In the genomic region with DNA sequence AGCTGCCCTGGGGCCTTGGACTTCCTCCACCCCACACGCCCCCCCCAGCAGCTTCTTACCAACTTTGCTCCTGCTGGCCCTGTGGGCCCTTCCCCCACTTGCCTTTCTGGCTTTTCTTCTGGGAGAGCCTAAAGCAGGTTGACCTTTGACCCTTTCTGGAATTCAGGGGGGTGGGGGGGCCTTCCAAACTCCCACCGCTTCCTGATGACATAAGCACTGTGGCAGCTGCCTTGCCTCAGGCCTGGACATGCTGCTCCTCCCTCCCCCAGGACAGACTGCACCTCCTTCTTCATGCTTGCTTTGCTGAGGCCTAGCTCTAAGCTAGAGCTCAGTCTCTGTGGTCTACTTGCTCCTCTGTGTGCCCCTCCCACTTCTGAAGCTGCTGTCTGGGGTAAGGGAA, we compare ENCODE assay signal across 9 mouse cellular contexts. TPM values are rescaled to one million over a fixed set of nuclear protein-coding genes. Genes with fewer than 3 reads are reported as not detected.
DNase-seq lines count a peak whose midpoint lies in the region; ATAC-seq and TF ChIP-seq lines count a peak whose summit lies in the region.
"Had no signal": no experiment of that assay in that cellular context is flagged by ENCODE, and none has a peak within 500 bp of the region (broad histone marks: within the 10 kb centered on the region; RNA-seq: fewer than 3 reads in every experiment).

No protein-coding gene starts in this region.

- ATAC-seq in embryonic facial prominence, embryonic 12.5 days (ENCODE audit: insufficient number of reproducible peaks, insufficient read depth, low FRiP score, low TSS enrichment), result no peak

- peak overlapping the region; percentile 25; the same call in 1 of the 2 replicates for H3K9ac ChIP-seq in embryonic facial prominence, embryonic 12.5 days

- peaks cover 6% of the 10 kb centered on the region for H3K9me3 ChIP-seq in embryonic facial prominence, embryonic 12.5 days

- TF ChIP-seq CTCF in kidney, adult 2 months (conservative IDR thresholded peaks at IDR 0.05; ENCODE audit: insufficient read depth, insufficient read length, low read depth, low read length), result no peak

- peak overlapping the region; percentile 100 for H3K27ac ChIP-seq in embryonic facial prominence, embryonic 12.5 days
- peak overlapping the region; percentile 87 for H3K27ac ChIP-seq in kidney, adult 2 months (ENCODE audit: insufficient read depth, low read depth, low read length)

- WGBS in embryonic facial prominence, embryonic 12.5 days, result 10% methylated on average over 2 of the region's 2 CpGs
- 26% methylated on average over 2 of the region's 2 CpGs for WGBS in kidney, adult 2 months

- H3K36me3 ChIP-seq in embryonic facial prominence, embryonic 12.5 days, result peaks cover 65% of the 10 kb centered on the region
- no peaks in the 10 kb centered on the region for H3K36me3 ChIP-seq in kidney, adult 2 months (ENCODE audit: control insufficient read depth, insufficient read depth, low read length)

- peaks cover 56% of the 10 kb centered on the region for H3K4me1 ChIP-seq in embryonic facial prominence, embryonic 12.5 days
- H3K4me1 ChIP-seq in kidney, adult 2 months (ENCODE audit: control insufficient read depth, insufficient read depth, low read length), result peaks cover 41% of the 10 kb centered on the region

- TF ChIP-seq POLR2A in kidney, adult 2 months (IDR thresholded peaks at IDR 0.05; ENCODE audit: low read depth, low read length), result no peak

- DNase-seq in lung, adult 18-20 months, result peak; percentile 23 to 57
- no peak for DNase-seq in lung, postnatal 25 days (ENCODE audit: low spot score)
- peak; percentile 79 for DNase-seq in kidney, adult 2 months
- peak; percentile 47 for DNase-seq in lung, postnatal 36 days
- DNase-seq in frontal cortex, postnatal 25 days (ENCODE audit: low spot score in 2 of 2), result no peak
- DNase-seq in gastrocnemius, postnatal 10 days, result no peak
- no peak for DNase-seq in T-cell, adult 2 months (ENCODE audit: low spot score)

- no peak overlapping the region for H3K4me3 ChIP-seq in embryonic facial prominence, embryonic 12.5 days
- no peak overlapping the region for H3K4me3 ChIP-seq in kidney, adult 2 months (ENCODE audit: insufficient read depth, low read depth, low read length)
- H3K4me3 ChIP-seq: megakaryocyte, embryonic 14.5 days had no signal

- peak overlapping the region; percentile 3; the same call in 1 of the 2 replicates for H3K4me2 ChIP-seq in embryonic facial prominence, embryonic 12.5 days (replicated peaks)

- H3K27me3 ChIP-seq in embryonic facial prominence, embryonic 12.5 days, result no peaks in the 10 kb centered on the region
- H3K27me3 ChIP-seq in kidney, adult 2 months (replicated peaks; ENCODE audit: control insufficient read depth, insufficient read depth, low read length), result no peaks in the 10 kb centered on the region
- H3K27me3 ChIP-seq: megakaryocyte, embryonic 14.5 days had no signal

RNA-seq across cellular contexts. Expression of gene Ier5l, which starts 28.7 kb away (rescaled TPM):
- 4.2 and 4.5 TPM in 2 replicates for polyA plus RNA-seq in embryonic facial prominence, embryonic 12.5 days (2016; fragmentation: Nextera tagmentation; extraction: Ambion mirVana)
- polyA plus RNA-seq in kidney, adult 2 months (2012; rRNA removed), result 9.9 and 16.1 TPM in 2 replicates
- 1 to 10 TPM; 4.8 to 7.4 TPM for total RNA-seq in gastrocnemius, postnatal 10 days (2021)

RNA-seq across cellular contexts. Expression of gene Ptpa, which starts 29.5 kb away (rescaled TPM):
- polyA plus RNA-seq in embryonic facial prominence, embryonic 12.5 days (2016; fragmentation: Nextera tagmentation; extraction: Ambion mirVana), result 140 and 145 TPM in 2 replicates
- polyA plus RNA-seq in kidney, adult 2 months (2012; rRNA removed), result 132 and 176 TPM in 2 replicates
- 100 to 1,000 TPM in 1 of 2 experiments, 10 to 100 TPM in 1; 95.1 to 101 TPM for total RNA-seq in gastrocnemius, postnatal 10 days (2021)

RNA-seq across cellular contexts. Expression of gene Crat, which starts 29.7 kb away (rescaled TPM):
- polyA plus RNA-seq in embryonic facial prominence, embryonic 12.5 days (2016; fragmentation: Nextera tagmentation; extraction: Ambion mirVana), result 23.8 and 26.9 TPM in 2 replicates
- 214 and 254 TPM in 2 replicates for polyA plus RNA-seq in kidney, adult 2 months (2012; rRNA removed)
- total RNA-seq in gastrocnemius, postnatal 10 days (2021), result 100 to 1,000 TPM; 228 to 262 TPM

RNA-seq across cellular contexts. Expression of gene Dolpp1, which starts 53.3 kb away (rescaled TPM):
- 34.8 and 38.1 TPM in 2 replicates for polyA plus RNA-seq in embryonic facial prominence, embryonic 12.5 days (2016; fragmentation: Nextera tagmentation; extraction: Ambion mirVana)
- 30.6 and 36.4 TPM in 2 replicates for polyA plus RNA-seq in kidney, adult 2 months (2012; rRNA removed)
- 10 to 100 TPM; 10.9 to 14.3 TPM for total RNA-seq in gastrocnemius, postnatal 10 days (2021)

Comparison
In these comparisons a context has a peak if more than half of its experiments do, and no peak if none do; other contexts are left out.
1. DNase-seq: peak in lung, adult 18-20 months (2 of 2), kidney, adult 2 months (single experiment) and lung, postnatal 36 days (single experiment); none in lung, postnatal 25 days (single experiment), frontal cortex, postnatal 25 days (0 of 2), gastrocnemius, postnatal 10 days (single experiment) and T-cell, adult 2 months (single experiment).